Mouse (Mus musculus) megakaryocyte progenitor cell, adult 5-6 weeks (primary cell): Measurements from ENCODE around the gene Kcnj5. TPM values are rescaled to one million over a fixed set of nuclear protein-coding genes. Genes with fewer than 3 reads are reported as not detected.

Source experiments
- ATAC-seq: replicated peaks from 2 replicates; pipeline ENCODE4 v1.8.0; 2016; ENCODE audit warnings: mild to moderate bottlenecking, moderate TSS enrichment, inconsistent platforms; ENCODE audit not compliant: poor library complexity
- total RNA-seq, 2 experiments: library from RNA; stranded (forward) in 1 of 2; stranded (reverse) in 1 of 2; fragments of 157-497, 149-512 nt in 1 of 2; fragments of 200-1000 nt in 1 of 2; gene quantifications; 2 replicates each; pipeline versions ENCODE4 v1.2.3 to v1.2.4; 2015 to 2017

Kcnj5 gene
- total RNA-seq (2015) (0.25 and 0.32 TPM in 2 replicates), total RNA-seq (2017) (0.24 TPM in 1 of 2 replicates, not detected in the other)

DNA sequence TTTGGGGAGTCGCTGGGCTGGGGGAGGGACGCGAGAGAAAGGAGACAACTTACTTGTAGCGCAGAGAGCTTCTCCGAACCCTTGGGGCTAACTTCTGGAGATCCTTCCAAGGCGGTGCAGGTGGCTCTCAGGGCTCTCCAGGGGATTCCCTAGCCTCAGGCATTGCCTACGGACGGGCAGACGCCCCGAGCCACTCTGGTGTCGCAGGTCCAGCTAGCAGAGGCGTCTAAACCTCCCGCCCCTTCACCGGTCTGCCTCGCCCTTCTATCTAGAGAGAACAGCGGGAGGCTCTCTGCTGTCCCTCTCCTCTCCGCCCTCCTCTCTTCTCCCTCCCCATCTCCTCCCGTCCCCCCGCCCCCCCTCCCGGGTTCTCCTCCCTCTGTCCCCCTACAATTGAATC lies at the start of gene Kcnj5:
TSS of gene Kcnj5 (minus strand) at position 300 of the 400 bp plus-strand sequence.
- ATAC-seq, result peak; percentile 36; the same call in 1 of the 2 replicates

GRCm38 (mm10) chr9:32392716-32393115 lies 48.6 kb upstream of the Kcnj5 start:
- ATAC-seq, result peak; percentile 18; the same call in 1 of the 2 replicates

- no peak for ATAC-seq
These were observed 47.6 kb upstream of the Kcnj5 start for GRCm38 (mm10) chr9:32391701-32392100.

- ATAC-seq, result peak; percentile 76
These were observed 46.9 kb upstream of the Kcnj5 start for GRCm38 (mm10) chr9:32391092-32391491.

DNA sequence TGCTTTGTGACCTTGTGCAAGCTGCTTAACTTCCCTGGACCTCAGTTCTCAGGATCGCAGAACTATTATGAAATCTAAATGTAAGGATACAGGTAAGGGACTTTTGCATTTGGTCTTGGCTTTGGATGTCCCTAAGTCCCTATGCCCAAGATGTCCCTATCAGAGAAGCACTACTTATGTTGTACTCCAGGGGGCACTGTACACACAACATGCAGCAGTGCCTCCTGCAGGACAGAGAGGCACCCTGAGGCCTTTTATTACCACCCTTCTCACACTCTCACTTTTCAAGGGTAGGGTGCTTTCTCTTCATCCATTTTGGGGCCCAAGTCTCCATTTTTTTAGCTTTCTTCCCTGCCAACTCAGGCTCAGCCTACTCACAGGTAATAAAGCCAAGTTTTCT lies 44.0 kb upstream of the Kcnj5 start:
- peak; percentile 85 for ATAC-seq

DNA sequence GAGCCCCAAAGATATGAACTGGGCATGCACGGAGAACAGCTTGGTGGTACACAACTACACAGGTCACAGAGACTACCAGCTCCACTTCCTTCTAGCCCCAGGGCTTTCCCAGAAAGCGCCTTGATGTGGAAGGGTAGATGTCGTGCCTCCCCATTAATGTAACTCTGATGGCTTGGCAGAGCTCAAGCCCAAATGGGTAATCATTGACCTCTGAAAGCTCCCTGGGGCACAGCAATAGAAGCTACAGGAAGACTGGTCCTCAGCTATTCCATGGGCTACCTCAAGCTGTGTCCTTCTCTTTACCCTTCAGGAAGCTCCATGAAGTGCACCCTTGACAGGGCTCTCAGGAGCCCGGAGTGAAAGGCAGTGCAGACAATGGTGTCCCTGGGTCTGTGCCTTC lies 40.8 kb upstream of the Kcnj5 start:
- ATAC-seq, result no peak

- ATAC-seq, result no peak
These were observed 32.9 kb upstream of the Kcnj5 start for GRCm38 (mm10) chr9:32376863-32377590.

GRCm38 (mm10) chr9:32376031-32376430 lies 31.9 kb upstream of the Kcnj5 start:
- no peak for ATAC-seq

- ATAC-seq, result no peak
These were observed 29.5 kb upstream of the Kcnj5 start for GRCm38 (mm10) chr9:32373656-32374055.

- ATAC-seq, result no peak
These were observed 28.1 kb upstream of the Kcnj5 start, which contains the start of gene Kcnj1 for GRCm38 (mm10) chr9:32372202-32372601. TSS of gene Kcnj1 (plus strand) at chr9:32372493.

DNA sequence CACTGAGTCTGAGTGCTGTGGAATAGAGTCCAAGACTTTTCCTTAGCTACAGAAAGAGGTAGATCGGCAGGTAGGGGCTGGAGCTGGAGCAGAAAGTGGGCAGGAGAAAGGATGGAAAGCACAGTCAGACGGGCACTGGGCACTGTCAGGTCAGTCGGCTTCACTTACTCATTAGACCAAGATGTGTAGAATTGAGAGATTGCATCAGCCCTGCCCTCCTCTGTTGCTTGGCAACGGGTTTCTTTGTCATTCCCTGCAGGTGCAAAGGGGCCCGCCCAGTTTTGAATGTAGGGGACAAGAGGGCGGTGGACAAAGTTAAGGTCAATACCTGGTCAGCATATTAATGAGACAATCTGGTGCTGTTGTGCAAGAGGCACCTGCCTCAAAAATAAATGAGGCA lies 25.2 kb upstream of the Kcnj5 start:
- no peak for ATAC-seq

GRCm38 (mm10) chr9:32368812-32369211 lies 24.7 kb upstream of the Kcnj5 start:
- ATAC-seq, result no peak

- no peak for ATAC-seq
These were observed 16.6 kb upstream of the Kcnj5 start for GRCm38 (mm10) chr9:32360770-32361169.

DNA sequence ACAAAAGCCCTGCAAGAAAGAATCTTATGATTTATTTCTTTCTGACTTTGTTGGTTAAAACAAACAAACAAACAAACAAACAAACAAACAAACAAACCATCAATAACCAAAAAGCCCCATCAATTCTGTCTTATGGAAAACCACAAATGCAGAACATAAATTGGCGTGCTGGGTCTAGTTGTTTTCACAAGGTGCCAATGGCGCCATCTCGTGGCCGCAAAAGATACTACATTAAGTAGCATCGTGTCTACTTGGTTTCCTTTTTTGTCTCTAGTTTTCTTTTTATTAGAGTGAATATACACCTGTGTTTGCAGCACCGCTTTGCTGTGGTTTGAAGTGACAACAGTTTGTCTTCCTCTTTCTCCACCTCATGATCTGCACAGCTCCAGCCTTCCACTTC lies 6.2 kb upstream of the Kcnj5 start:
- peak; percentile 74 for ATAC-seq

DNA sequence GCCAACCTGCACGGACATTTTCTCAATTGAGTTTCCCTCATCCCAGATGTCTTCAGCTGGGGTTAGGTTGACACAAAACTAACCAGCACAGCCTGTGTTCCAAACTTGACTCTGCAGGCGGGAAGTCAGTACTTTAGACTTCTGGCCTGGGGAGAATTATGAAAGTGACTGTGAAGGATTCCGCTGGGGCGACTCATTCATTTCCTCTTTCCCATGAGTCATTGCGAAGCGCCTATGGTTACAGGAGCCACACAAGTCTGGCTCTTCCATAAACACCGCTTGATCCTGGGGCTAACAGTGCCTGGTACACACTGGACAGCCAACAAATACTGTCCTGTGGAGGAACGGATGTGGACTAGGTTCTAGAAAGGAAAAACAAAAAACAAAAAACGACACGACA lies 5.2 kb upstream of the Kcnj5 start:
- peak; percentile 38 for ATAC-seq

- no peak for ATAC-seq
These were observed 3.9 kb upstream of the Kcnj5 start for GRCm38 (mm10) chr9:32348096-32348495.

DNA sequence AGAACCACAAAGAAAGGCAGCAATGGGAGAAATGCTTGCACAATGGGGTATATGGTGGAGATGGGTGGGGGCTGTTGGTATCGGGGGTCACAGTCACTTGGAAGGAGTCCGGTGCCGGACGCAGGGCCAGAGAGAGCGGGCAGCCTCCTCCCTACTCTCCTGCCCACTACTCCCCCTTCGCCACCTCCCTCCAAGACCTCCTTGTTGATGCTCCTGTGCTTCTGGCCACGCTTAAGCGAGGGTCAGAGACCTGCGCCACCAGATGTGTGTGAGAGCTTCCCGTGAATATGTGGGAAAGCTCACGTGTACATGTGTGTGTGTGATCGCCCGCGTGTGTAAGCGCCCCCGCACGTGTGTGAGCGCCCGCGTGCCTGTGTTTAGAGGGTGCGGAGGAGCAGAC lies 339 bp upstream of the Kcnj5 start:
- no peak for ATAC-seq

GRCm38 (mm10) chr9:32342929-32343328 lies 1.2 kb downstream of the Kcnj5 start:
- ATAC-seq, result no peak

DNA sequence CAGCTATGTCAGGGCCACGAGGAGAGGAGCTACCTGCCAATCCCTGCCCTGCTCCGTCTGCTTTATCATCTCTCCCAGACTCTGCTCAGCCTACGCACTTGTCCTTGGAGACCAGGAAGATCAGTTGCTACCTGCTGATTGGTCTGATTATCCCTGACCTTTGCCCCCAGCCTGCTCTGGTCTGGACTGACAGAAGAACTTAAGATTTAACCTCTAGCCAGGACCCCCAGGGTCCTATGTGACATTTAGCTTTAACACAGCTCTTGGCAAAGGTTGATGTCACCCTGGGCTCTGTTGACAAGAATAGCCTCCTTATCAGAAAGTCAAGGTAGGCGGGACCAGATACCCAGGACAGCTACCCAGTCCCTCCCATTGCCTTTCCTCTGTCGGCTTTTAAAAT lies 3.3 kb downstream of the Kcnj5 start:
- ATAC-seq, result peak; percentile 59

DNA sequence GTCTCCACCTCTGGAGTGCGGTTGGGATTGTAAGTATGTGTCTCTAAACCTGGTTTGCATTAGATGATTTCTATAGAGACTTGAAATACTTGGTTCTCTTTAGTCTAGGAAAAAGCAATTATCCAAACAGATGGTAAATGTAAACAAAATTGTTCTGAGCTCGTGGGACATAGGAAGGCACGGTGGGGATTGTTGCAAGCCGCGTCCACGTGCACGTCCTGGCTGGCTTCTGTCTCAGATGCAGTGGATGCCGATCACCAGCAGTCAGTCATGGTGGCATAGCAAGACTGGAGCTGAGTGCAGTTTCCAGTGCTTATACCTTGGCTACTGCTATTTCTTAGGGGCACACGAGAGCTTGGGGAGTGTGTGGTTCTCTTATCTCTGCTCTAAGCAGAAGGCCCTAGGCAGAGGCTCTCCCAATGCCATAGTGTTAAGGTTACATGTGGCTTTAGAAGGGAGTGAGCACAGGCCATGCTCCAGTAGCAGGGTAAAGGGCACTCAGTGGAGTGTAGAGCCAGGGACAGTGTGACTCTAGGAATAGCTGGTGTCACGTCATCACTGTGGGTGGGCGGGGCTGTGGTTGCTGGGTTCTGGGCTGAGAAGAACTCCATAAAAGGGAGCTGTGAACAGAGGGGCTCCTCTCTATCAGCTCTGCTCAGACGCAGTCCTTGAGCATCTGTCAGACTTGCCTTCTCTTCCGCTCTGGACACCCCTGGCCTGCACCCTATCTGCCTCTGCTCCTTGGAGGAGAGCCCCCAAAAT lies 8.6 kb downstream of the Kcnj5 start:
- ATAC-seq, result peak; percentile 54

DNA sequence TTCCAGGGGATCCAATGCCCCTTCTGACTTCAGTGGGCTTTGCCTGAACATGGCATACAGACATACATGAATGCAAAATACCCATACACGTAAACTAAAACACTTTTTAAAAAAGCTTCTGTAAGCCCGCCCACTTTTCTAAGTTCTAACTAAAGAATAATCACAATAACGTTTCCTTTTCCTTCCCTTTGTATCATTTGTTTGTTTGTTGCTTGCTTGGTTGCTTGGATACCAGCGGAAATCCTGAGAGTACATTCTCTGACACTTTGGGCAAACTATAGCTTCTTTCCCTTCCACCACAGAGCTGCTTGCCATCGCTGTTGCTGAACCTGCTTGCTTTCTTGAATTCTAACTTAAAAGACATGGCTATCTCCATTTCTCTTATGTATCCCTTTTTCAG lies 13.0 kb downstream of the Kcnj5 start:
- ATAC-seq, result no peak

DNA sequence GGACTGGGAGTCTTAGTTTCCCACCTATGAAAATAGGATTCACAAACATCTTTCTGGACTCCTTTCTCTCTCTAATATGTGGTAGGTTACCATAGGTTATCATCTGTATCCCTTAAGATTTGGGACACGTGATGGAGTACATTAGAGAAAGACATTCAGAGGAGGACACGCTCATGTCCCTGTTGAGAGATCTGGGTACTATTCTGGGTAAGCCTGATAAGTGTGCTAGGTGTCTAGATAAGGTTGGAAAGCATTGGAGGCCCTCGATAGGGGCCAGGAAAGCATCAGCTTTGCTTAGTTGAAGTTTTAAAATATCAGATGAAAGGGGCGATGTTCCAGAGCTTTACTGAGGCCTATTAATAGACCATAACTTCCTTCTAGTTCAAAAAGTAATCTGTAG lies 15.4 kb downstream of the Kcnj5 start:
- no peak for ATAC-seq
